Mouse (Mus musculus) neural tube, embryonic 14.5 days (tissue): Measurements from ENCODE around the gene Samd10. TPM values are rescaled to one million over a fixed set of nuclear protein-coding genes. Genes with fewer than 3 reads are reported as not detected.

Experiments
- ATAC-seq: fragments of 200-750 bp; cut with Nextera tagmentation; 2 replicates; pipeline ENCODE4 v1.8.0; 2017; ENCODE audit warnings: low read depth, mild to moderate bottlenecking, moderate TSS enrichment, moderate library complexity
- H3K27ac ChIP-seq: fragments of 300-500 bp; sonication (generic); 2 replicates; pipeline ENCODE4 v1.5.1; 2014; ENCODE audit warnings: low read depth, mild to moderate bottlenecking, control low read depth, low read length, moderate library complexity, mixed read lengths
- H3K27me3 ChIP-seq: fragments of 300-500 bp; sonication (generic); 2 replicates; pipeline ENCODE4 v1.6.1; 2014; ENCODE audit warnings: low read length; ENCODE audit not compliant: control insufficient read depth, insufficient read depth
- H3K36me3 ChIP-seq: fragments of 300-500 bp; sonication (generic); 2 replicates; pipeline ENCODE4 v1.6.1; 2014; ENCODE audit warnings: low read length, mixed read lengths; ENCODE audit not compliant: control insufficient read depth, insufficient read depth
- H3K4me1 ChIP-seq: fragments of 300-500 bp; sonication (generic); 2 replicates; pipeline ENCODE4 v1.6.1; 2014; ENCODE audit warnings: low read length; ENCODE audit not compliant: control insufficient read depth, insufficient read depth
- H3K4me2 ChIP-seq: fragments of 300-500 bp; sonication (generic); 2 replicates; pipeline ENCODE4 v1.6.1; 2014; ENCODE audit warnings: mild to moderate bottlenecking, low read depth, low read length, control low read depth
- H3K4me3 ChIP-seq: fragments of 300-500 bp; sonication (generic); 2 replicates; pipeline ENCODE4 v1.5.1; 2014; ENCODE audit warnings: low read depth, low read length, control low read depth, mixed read lengths
- H3K9ac ChIP-seq: fragments of 300-500 bp; sonication (generic); replicated peaks from 2 replicates; pipeline ENCODE4 v1.6.1; 2014; ENCODE audit warnings: low read depth, mild to moderate bottlenecking, control low read depth, low read length, mixed read lengths
- H3K9me3 ChIP-seq: fragments of 300-500 bp; sonication (generic); 2 replicates; pipeline ENCODE4 v1.6.1; 2016; ENCODE audit warnings: low read length; ENCODE audit not compliant: control insufficient read depth
- WGBS: fragments of 180-500 bp; shearing (Covaris S2); extraction: QIAGEN DNeasy Blood & Tissue Kit; methylation state at CpG from one replicate; pipeline ENCODE4 v1.1.7; 2014; 5-methylcytosine and 5-hydroxymethylcytosine counted together
- polyA plus RNA-seq: library from polyadenylated mRNA; unstranded; fragments of >200 nt; fragmentation: Nextera tagmentation; extraction: Ambion mirVana; gene quantifications from 2 replicates; pipeline ENCODE4 v1.2.1, GENCODE M21; 2014

Gene Samd10
- polyA plus RNA-seq: 189 and 220 TPM in 2 replicates

DNA sequence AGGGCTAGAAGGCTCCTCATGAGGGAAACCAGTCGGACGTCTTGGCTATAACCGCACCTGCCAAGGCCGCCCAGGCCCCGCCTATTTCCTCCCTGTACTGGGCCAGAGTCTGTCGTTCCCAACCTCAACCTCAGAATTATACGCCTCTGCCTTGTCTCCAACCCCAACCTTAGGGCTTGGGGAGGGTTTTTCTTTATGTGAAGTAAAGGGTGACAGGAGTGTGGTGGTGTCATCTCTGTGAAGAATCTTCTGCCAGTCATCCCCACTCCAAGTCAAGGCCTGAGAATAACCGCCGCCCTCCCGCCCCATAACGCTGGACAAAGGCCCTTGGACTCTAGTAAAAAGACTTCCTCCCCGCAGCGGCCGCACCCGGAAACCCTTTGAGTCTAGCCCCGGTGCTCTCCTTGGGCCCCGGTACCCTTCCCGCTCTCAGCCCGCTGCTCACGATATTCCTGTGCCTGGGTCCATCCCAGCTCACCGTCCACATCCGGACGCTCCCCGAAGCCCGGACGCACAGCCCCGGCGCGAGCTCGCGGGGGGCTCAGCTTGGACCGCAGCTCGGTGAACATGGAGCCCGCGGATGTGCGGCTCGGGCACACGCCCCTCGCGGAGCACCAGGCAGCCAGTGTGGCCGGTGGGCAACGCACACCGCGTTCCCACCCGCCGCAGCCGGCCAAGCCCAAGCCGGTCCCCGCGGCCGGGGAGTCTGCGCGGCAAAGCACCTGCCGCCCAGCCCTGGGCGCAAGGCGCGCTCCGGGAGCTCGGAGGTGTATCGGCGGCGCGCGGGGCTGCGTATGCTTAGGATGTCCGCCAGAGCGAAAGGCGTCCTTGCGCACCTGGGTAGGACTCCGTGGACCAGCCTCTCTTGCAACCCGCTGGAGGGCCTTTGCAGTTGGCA, at the start of gene Samd10:
Gene Samd10, minus strand, starts transcription at position 759 of the 898 bp plus-strand sequence.
- Histone ChIP-seq H3K9me3 (no peaks in the 10 kb centered on the region), H3K27ac (peak within 1 kb of the TSS; percentile 90), H3K4me2 (peak within 1 kb of the TSS; percentile 77), H3K4me3 (peak within 1 kb of the TSS; percentile 76), H3K9ac (peak within 1 kb of the TSS; percentile 90), H3K4me1 (peaks cover 17% of the 10 kb centered on the region), H3K27me3 (no peaks in the 10 kb centered on the region), H3K36me3 (0 out of 2 replicates have a peak, but pooled peaks cover 4% of the 10 kb centered on the region)
- peak; percentile 47; the same call in 1 of the 2 replicates for ATAC-seq
- WGBS: 1% methylated on average over 61 of the region's 71 CpGs

DNA sequence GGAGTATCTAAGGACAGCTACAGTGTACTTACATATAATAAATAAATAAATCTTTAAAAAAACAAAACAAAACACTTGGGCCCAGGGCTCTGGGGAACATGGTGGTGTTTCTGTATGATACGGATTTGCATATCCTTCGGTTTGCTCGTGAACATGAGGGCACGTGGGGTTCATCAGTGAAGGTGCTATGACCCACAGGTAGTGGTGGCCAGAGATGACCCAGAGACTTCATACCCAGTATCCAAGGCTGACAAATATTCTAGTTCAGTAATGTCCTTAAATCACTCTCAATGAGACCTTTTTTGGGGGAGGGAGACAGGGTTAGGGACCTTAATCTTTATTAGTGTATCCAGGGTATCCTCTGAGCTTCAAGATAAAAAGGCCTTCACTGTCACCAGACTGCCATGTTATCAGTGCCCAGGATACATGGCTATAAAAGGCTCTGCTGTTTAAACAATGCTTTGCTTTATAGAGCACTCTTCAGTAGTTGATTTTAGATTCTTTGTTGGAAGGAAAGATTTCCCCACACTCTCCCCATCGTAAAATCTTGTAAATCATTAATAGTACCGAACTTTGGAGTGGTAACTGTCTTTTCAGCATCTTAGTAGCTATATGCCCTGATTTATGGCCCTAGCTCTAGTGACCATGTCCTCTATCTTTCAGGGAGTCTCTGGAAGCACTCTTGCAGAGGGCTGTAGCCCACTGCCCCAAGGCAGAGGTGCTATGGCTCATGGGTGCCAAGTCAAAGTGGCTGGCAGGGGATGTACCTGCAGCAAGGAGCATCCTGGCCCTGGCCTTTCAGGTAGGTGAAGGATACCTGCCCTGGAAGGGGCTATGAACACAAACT, 47.8 kb upstream of the Samd10 start:
- ATAC-seq: no peak
- Histone ChIP-seq H3K27ac (no peak overlapping the region), H3K9me3 (no peaks in the 10 kb centered on the region), H3K27me3 (no peaks in the 10 kb centered on the region), H3K4me2 (no peak overlapping the region), H3K9ac (no peak overlapping the region), H3K4me1 (no peaks in the 10 kb centered on the region), H3K4me3 (no peak overlapping the region), H3K36me3 (peaks cover 57% of the 10 kb centered on the region)
- 85% methylated on average over 6 of the region's 6 CpGs for WGBS

DNA sequence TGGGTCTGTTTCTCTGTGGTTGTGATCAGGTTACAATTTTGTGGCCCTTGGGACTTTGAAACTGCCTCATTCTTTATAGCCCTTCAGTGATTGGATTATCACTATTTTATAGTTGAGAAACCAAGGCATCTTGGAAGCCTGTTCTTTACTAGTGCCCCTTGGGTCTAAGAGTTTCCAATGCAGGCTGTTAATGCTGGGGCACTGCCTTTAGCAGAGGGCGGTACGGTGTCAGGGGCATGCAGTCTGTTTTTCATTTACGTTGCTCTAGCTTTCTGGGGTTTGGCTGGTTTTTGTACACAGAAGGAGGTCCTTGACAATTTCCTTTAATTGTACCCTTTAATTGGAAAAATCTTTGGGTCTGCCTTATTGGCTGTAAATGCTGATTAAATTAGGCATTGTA, 46.7 kb upstream of the Samd10 start:
- no peak overlapping the region for H3K27ac ChIP-seq
- no peak overlapping the region for H3K4me2 ChIP-seq
- no peak overlapping the region for H3K9ac ChIP-seq
- no peak overlapping the region for H3K4me3 ChIP-seq
- H3K4me1 ChIP-seq: no peaks in the 10 kb centered on the region
- no peaks in the 10 kb centered on the region for H3K9me3 ChIP-seq
- no peaks in the 10 kb centered on the region for H3K27me3 ChIP-seq
- no peak for ATAC-seq
- peaks cover 59% of the 10 kb centered on the region for H3K36me3 ChIP-seq
- WGBS: 86% methylated on average over 3 of the region's 3 CpGs

DNA sequence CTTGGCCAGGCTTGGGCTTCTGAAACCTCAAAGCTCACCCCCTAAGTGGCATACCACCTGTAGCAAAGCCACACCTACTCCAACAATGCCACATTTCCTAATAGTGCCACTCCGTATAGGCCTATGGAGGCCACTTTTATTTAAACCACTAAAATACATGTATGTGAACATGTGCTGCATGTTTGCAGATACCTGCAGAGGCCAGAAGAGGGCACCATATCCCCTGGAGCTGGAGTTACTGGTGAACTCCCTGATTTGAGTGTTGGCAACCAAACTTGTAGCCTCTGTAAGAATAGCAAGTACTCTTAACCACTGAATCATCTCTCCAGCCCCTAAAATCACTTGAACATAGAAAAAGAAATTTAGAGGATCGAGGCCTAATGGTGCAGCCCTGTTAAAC, 45.3 kb upstream of the Samd10 start:
- Histone ChIP-seq H3K27me3 (no peaks in the 10 kb centered on the region), H3K36me3 (peaks cover 49% of the 10 kb centered on the region), H3K9me3 (no peaks in the 10 kb centered on the region), H3K9ac (no peak overlapping the region), H3K4me3 (no peak overlapping the region), H3K27ac (no peak overlapping the region), H3K4me2 (no peak overlapping the region), H3K4me1 (no peaks in the 10 kb centered on the region)
- 85% methylated on average over 2 of the region's 2 CpGs for WGBS
- no peak for ATAC-seq

DNA sequence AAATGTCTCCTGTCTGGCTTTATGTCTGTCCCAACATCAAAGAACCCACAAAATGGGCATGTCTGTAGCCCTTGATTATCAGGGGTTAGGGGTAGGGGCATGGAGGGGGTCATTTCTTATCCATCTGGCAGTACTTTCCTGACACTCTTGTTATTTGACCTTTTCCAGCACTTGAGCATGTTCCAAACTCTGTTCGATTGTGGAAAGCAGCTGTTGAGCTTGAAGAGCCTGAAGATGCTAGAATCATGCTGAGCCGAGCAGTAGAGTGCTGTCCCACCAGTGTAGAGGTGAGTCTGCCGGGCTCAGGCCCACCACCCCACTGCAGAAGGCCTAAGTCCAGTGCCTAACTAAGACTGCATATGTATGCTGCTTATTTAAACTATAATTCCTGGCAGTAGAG, 36.9 kb upstream of the Samd10 start:
- H3K27me3 ChIP-seq: no peaks in the 10 kb centered on the region
- H3K27ac ChIP-seq: no peak overlapping the region
- no peak overlapping the region for H3K4me2 ChIP-seq
- no peak overlapping the region for H3K9ac ChIP-seq
- no peaks in the 10 kb centered on the region for H3K9me3 ChIP-seq
- ATAC-seq: no peak
- WGBS: 94% methylated on average over 3 of the region's 3 CpGs
- H3K4me1 ChIP-seq: no peaks in the 10 kb centered on the region
- peaks cover 59% of the 10 kb centered on the region for H3K36me3 ChIP-seq
- no peak overlapping the region for H3K4me3 ChIP-seq

DNA sequence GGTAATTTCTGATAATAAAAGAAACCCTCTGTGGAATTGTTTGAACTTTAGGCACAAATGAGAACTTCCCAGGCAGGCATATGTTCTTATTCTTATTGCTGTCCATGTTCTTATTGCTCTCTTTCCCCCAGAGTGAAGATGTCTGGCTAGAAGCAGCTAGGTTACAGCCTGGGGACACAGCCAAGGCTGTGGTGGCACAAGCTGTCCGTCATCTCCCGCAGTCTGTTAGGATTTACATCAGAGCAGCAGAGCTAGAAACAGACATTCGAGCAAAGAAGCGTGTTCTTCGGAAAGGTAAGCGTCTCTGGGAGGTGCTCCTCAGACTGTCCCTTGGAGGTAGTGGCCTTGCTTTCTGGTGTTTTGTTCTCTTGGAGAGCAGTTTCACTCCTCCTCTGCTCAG, 33.6 kb upstream of the Samd10 start:
- H3K27ac ChIP-seq: no peak overlapping the region
- no peaks in the 10 kb centered on the region for H3K4me1 ChIP-seq
- no peak overlapping the region for H3K4me3 ChIP-seq
- no peak overlapping the region for H3K9ac ChIP-seq
- 96% methylated on average over 6 of the region's 6 CpGs for WGBS
- no peaks in the 10 kb centered on the region for H3K9me3 ChIP-seq
- H3K4me2 ChIP-seq: no peak overlapping the region
- H3K36me3 ChIP-seq: peaks cover 50% of the 10 kb centered on the region
- ATAC-seq: no peak
- H3K27me3 ChIP-seq: no peaks in the 10 kb centered on the region

DNA sequence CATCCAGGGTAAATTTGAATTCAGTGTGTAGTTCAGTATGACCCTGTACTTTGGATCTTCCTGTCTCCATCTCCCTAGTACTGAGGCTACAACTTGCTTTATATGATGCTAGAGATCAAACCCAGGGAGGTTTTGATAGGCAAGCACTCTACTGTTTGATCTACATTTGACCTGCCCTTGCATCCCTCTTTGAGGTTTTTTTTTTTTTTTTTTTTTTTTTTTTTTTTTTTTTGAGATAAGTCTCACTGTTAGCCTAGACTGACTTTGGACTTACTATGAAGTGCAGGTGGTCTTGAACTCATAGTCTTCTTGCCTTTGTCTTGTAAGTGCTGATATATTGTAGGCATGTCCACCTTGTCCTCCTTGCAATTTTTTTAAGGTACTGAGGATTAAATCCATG, 29.5 kb upstream of the Samd10 start:
- Histone ChIP-seq H3K4me1 (no peaks in the 10 kb centered on the region), H3K27me3 (no peaks in the 10 kb centered on the region), H3K9ac (no peak overlapping the region), H3K27ac (no peak overlapping the region), H3K4me3 (no peak overlapping the region), H3K36me3 (peaks cover 27% of the 10 kb centered on the region; the same call in 1 of the 2 replicates), H3K9me3 (no peaks in the 10 kb centered on the region), H3K4me2 (no peak overlapping the region)
- no peak for ATAC-seq

DNA sequence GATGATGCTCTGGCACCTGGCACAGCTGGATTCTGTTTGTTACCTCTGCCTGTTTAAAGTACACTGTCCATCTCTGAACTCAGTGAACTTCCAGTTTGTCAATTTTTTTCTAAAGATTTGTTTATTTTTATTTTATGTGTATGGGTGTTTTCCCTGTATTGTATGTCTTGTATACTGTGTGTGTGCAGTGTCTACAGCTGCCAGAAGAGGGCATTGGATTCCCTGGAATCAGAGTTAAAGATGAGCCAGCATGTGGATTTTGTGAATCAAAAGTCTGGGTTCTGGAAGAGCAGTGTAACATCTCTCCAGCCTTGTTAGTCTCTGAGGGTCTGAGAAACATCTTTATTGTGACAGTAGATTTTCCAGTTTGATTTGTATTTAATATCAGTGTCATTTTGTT, 24.4 kb upstream of the Samd10 start:
- no peaks in the 10 kb centered on the region for H3K9me3 ChIP-seq
- peaks cover 33% of the 10 kb centered on the region for H3K36me3 ChIP-seq
- no peak for ATAC-seq
- no peak overlapping the region for H3K4me3 ChIP-seq
- H3K27ac ChIP-seq: no peak overlapping the region
- H3K27me3 ChIP-seq: no peaks in the 10 kb centered on the region
- no peak overlapping the region for H3K9ac ChIP-seq
- H3K4me1 ChIP-seq: no peaks in the 10 kb centered on the region
- no peak overlapping the region for H3K4me2 ChIP-seq
